Mouse (Mus musculus) bone marrow macrophage, adult 2 months (primary cell): ENCODE results near the gene Relb.

ENCODE experiments used
- CTCF ChIP-seq: IDR thresholded peaks from 2 replicates; pipeline ENCODE4 v1.5.1; 2012; ENCODE audit warnings: low read depth, mild to moderate bottlenecking, low read length, moderate library complexity
- POLR2A ChIP-seq: IDR thresholded peaks from 2 replicates; pipeline ENCODE4 v1.6.1; 2012; ENCODE audit warnings: mild to moderate bottlenecking, low read depth, low read length, borderline replicate concordance

GRCm38 (mm10) chr7:19627721-19628120 is 1.5 kb downstream of the Relb start:
- TF ChIP-seq CTCF (no peak), POLR2A (no peak)
